Mouse (Mus musculus): ENCODE data around the gene Fgf8. TPM values are rescaled to one million over a fixed set of nuclear protein-coding genes. Genes with fewer than 3 reads are reported as not detected.

Fgf8 gene
- polyA plus RNA-seq, 1 experiment from 2014 or later, result 0.15 TPM

DNA sequence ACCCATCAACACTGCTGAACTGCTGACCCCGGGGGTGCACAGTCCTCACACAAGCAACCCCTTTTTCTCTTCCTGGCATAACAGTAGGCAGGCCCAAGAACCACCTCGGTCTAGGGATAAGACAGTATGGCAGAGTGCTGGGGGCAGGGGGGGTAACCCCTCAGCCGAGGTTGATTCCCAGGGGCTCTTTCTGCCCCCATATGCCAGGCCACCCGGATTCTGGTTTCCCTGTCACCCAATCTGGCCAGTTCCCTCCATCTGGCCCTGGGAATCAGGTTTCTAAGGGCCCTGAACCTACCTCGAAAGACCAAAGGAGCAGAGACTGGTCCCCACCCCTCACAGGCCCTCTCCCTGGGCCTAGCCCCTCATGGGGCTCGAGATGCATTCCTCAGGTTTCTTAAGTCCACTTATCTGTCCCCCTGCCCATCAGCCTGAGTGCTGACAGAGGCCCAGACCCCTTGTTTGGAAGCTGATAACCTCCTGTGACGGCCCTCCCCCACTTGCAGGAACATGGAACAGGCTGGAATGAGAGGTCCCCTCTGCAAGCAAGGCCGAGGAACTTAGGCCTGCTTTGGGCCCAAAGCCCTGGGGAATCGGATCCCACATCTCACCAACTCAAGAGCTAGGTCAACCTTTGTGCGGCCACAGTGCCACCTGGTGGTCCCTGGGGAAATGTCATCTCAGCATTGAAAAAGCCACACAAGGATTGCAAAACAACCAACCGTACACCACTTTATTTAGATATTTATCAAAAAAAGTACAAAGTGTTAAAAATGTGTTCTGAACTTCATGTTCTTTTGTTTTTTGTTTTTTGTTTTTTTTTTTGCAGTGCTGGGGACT, 4.5 kb upstream of the Fgf8 start:
- Histone ChIP-seq H3K9ac (no peak overlapping the region), H3K36me3 (peaks cover 7% of the 10 kb centered on the region), H3K9me3 (replicated peaks) (no peaks in the 10 kb centered on the region), H3K27ac (replicated peaks) (no peak overlapping the region), H3K27me3 (peaks cover 43% of the 10 kb centered on the region), H3K4me1 (peaks cover 44% of the 10 kb centered on the region), H3K4me3 (replicated peaks) (no peak overlapping the region), H3K4me2 (replicated peaks) (no peak overlapping the region)
- 27% methylated on average over 11 of the region's 11 CpGs for WGBS
- ATAC-seq (ENCODE audit: insufficient number of reproducible peaks, low FRiP score, low TSS enrichment, low read depth), result no peak

DNA sequence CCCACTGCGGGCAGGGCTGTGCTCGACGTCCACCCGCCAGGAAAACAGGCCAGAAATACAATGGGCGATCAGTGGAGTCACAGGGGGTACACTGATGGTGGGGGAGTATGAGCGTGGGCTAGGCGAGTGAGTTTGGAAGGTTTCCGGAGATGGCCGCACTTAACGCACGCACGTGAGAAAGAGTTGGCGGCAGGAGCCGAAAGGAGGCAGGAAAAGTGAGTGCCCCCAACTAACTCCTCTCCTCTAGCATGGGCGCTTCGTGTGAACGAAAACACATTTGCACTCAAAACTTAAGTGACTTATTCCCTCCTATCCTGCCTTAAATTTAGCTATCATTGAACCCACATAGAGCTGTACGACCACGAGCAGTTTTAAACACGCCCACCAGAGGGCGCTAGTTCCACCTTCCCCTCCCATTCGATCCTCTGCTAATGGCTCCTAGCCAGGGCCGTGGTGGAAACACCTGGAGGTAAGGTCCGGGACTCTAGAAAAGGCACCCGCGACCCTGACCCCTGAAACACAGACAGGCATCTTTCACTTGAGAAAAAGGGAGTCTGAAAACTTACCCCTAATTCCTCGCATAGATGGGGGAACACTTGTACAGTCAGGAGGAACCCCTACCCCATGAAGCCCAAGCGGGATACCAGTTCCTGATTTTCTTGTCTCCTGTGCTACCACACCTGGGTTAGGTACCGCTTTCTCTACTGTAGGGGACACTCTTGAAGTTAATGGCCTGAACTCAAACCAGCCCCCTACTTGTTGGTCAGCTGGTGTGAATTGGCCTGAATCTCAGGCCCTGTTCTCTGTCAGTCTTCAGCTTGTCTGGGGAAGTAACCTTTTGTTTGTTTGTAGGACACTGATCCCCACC, 3.7 kb upstream of the Fgf8 start:
- peaks cover under 1% of the 10 kb centered on the region; the same call in 1 of the 2 replicates for H3K36me3 ChIP-seq
- no peaks in the 10 kb centered on the region for H3K9me3 ChIP-seq (replicated peaks)
- peak overlapping the region; percentile 8; the same call in 1 of the 2 replicates for H3K4me2 ChIP-seq (replicated peaks)
- no peak overlapping the region for H3K27ac ChIP-seq (replicated peaks)
- WGBS, result 10% methylated on average over 29 of the region's 29 CpGs
- ATAC-seq (ENCODE audit: insufficient number of reproducible peaks, low FRiP score, low TSS enrichment, low read depth), result no peak
- no peak overlapping the region for H3K9ac ChIP-seq
- peaks cover 52% of the 10 kb centered on the region for H3K4me1 ChIP-seq
- H3K27me3 ChIP-seq, result peaks cover 51% of the 10 kb centered on the region
- H3K4me3 ChIP-seq (replicated peaks), result peak overlapping the region; percentile 4; the same call in 1 of the 2 replicates

GRCm38 (mm10) chr19:45745344-45746152, 2.8 kb upstream of the Fgf8 start:
- WGBS, result 6% methylated on average over 32 of the region's 32 CpGs
- Histone ChIP-seq H3K27ac (replicated peaks) (no peak overlapping the region), H3K9ac (no peak overlapping the region), H3K27me3 (peaks cover 60% of the 10 kb centered on the region), H3K36me3 (no peaks in the 10 kb centered on the region), H3K4me3 (replicated peaks) (peak overlapping the region; percentile 4; the same call in 1 of the 2 replicates), H3K4me2 (replicated peaks) (peak overlapping the region; percentile 8; the same call in 1 of the 2 replicates), H3K9me3 (replicated peaks) (no peaks in the 10 kb centered on the region), H3K4me1 (peaks cover 60% of the 10 kb centered on the region)
- ATAC-seq (ENCODE audit: insufficient number of reproducible peaks, low FRiP score, low TSS enrichment, low read depth), result no peak

DNA sequence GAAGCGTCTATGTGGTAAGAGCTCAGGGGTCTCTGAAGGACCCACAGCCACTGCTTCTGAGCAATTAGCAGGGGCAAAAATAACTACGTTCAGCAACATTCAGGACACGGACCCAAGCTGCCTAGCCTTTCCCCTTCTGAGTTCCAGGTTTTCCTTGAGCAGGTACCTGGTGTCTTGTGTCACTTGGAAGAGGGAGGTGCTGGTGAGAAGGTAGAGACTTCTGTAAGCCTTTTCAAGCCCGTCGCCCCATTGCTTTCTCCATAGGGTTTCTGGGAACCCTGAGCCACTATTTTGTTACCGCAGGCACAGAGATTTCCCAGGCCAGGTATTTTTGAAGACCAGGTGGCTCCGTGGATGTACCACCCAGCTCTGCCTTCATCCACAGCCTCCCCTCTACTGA, 904 bp upstream of the Fgf8 start:
- H3K36me3 ChIP-seq, result no peaks in the 10 kb centered on the region
- H3K9me3 ChIP-seq (replicated peaks), result no peaks in the 10 kb centered on the region
- peaks cover 78% of the 10 kb centered on the region for H3K27me3 ChIP-seq
- no peak overlapping the region for H3K4me2 ChIP-seq (replicated peaks)
- WGBS, result 19% methylated on average over 7 of the region's 7 CpGs
- peak overlapping the region; percentile 42 for H3K4me3 ChIP-seq (replicated peaks)
- ATAC-seq (ENCODE audit: insufficient number of reproducible peaks, low FRiP score, low TSS enrichment, low read depth), result no peak
- no peak overlapping the region for H3K27ac ChIP-seq (replicated peaks)
- H3K9ac ChIP-seq, result no peak overlapping the region
- peaks cover 56% of the 10 kb centered on the region for H3K4me1 ChIP-seq

DNA sequence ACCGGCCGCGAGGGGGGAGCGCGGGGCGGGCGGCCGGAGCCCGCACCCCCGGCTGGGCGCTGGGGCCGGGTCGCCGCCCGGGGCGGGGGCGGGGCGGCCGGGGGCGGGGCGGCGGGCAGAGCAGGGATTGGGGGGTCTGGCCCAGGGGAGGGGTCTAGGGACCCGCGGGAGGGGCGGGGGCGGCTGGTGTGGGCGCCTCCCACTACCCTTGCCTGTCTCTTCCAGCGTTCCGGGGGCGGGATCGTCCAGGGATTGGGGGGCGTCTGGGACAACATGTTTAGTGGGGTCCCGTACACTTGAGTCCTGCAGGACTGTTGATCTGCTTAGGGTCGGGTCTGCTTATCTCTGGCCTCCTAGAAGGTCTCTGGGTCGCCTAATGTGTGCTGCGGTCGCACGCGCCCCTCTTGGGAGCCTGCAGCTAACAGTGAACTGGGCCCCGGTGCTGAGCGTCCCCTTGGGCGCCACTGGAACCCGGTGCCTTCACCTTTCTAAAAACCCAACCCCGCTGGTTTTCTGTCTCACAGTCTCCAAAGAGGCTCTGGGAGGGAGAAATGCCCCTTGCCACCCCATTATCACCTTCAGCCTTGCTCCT, 365 bp upstream of the Fgf8 start:
- Histone ChIP-seq H3K4me2 (replicated peaks) (peak overlapping the region; percentile 78), H3K27ac (replicated peaks) (no peak overlapping the region), H3K9ac (no peak overlapping the region), H3K4me1 (peaks cover 51% of the 10 kb centered on the region), H3K27me3 (peaks cover 83% of the 10 kb centered on the region), H3K4me3 (replicated peaks) (peak overlapping the region; percentile 42), H3K36me3 (no peaks in the 10 kb centered on the region), H3K9me3 (replicated peaks) (no peaks in the 10 kb centered on the region)
- 3% methylated on average over 31 of the region's 44 CpGs for WGBS
- no peak for ATAC-seq (ENCODE audit: insufficient number of reproducible peaks, low FRiP score, low TSS enrichment, low read depth)

GRCm38 (mm10) chr19:45741431-45742217, 1.1 kb downstream of the Fgf8 start:
- Histone ChIP-seq H3K4me1 (peaks cover 54% of the 10 kb centered on the region), H3K4me3 (replicated peaks) (peak overlapping the region; percentile 12; the same call in 1 of the 2 replicates), H3K27me3 (peaks cover 97% of the 10 kb centered on the region), H3K4me2 (replicated peaks) (peak overlapping the region; percentile 78; the same call in 1 of the 2 replicates), H3K9me3 (replicated peaks) (no peaks in the 10 kb centered on the region), H3K9ac (no peak overlapping the region), H3K36me3 (no peaks in the 10 kb centered on the region), H3K27ac (replicated peaks) (no peak overlapping the region)
- 2% methylated on average over 45 of the region's 45 CpGs for WGBS
- ATAC-seq (ENCODE audit: insufficient number of reproducible peaks, low FRiP score, low TSS enrichment, low read depth), result no peak

GRCm38 (mm10) chr19:45740817-45741216, 1.9 kb downstream of the Fgf8 start:
- H3K4me3 ChIP-seq (replicated peaks), result no peak overlapping the region
- H3K9me3 ChIP-seq (replicated peaks), result no peaks in the 10 kb centered on the region
- H3K27me3 ChIP-seq, result peaks cover 97% of the 10 kb centered on the region
- H3K4me1 ChIP-seq, result peaks cover 47% of the 10 kb centered on the region
- 6% methylated on average over 7 of the region's 7 CpGs for WGBS
- ATAC-seq (ENCODE audit: insufficient number of reproducible peaks, low FRiP score, low TSS enrichment, low read depth), result no peak
- no peak overlapping the region for H3K4me2 ChIP-seq (replicated peaks)
- no peak overlapping the region for H3K27ac ChIP-seq (replicated peaks)
- H3K36me3 ChIP-seq, result no peaks in the 10 kb centered on the region
- no peak overlapping the region for H3K9ac ChIP-seq

DNA sequence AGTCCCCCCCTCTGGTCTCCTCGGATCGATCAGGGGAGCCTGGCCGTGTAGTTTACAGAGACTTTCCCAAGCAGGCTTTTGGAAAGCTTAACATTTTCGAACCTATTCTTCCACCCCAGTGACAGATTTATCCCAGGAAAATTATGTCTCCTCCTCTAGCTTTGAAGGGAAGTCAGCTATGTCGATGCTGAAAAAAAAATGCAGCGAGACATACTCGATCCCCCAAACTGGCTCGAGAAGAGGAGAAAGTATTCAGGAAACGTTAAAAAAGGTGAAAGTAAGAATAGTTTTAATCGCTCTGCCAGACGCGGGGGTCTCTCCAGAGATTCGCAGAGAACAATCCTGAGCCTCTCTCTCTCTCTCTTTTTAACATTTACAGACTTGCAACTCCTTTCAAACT, 2.5 kb downstream of the Fgf8 start:
- Histone ChIP-seq H3K4me1 (peaks cover 41% of the 10 kb centered on the region), H3K4me2 (replicated peaks) (no peak overlapping the region), H3K9ac (no peak overlapping the region), H3K9me3 (replicated peaks) (no peaks in the 10 kb centered on the region), H3K27ac (replicated peaks) (no peak overlapping the region), H3K4me3 (replicated peaks) (no peak overlapping the region), H3K27me3 (peaks cover 97% of the 10 kb centered on the region), H3K36me3 (no peaks in the 10 kb centered on the region)
- 5% methylated on average over 13 of the region's 13 CpGs for WGBS
- ATAC-seq (ENCODE audit: insufficient number of reproducible peaks, low FRiP score, low TSS enrichment, low read depth), result no peak

GRCm38 (mm10) chr19:45738521-45738920, 4.2 kb downstream of the Fgf8 start:
- Histone ChIP-seq H3K4me2 (replicated peaks) (no peak overlapping the region), H3K27me3 (peaks cover 98% of the 10 kb centered on the region), H3K27ac (replicated peaks) (no peak overlapping the region), H3K36me3 (no peaks in the 10 kb centered on the region), H3K9ac (no peak overlapping the region), H3K4me1 (peaks cover 39% of the 10 kb centered on the region), H3K9me3 (replicated peaks) (no peaks in the 10 kb centered on the region), H3K4me3 (replicated peaks) (no peak overlapping the region)
- WGBS, result 28% methylated on average over 5 of the region's 5 CpGs
- no peak for ATAC-seq (ENCODE audit: insufficient number of reproducible peaks, low FRiP score, low TSS enrichment, low read depth)
